Mouse (Mus musculus): Measurements from ENCODE around the gene Nog.

Gene Nog

DNA sequence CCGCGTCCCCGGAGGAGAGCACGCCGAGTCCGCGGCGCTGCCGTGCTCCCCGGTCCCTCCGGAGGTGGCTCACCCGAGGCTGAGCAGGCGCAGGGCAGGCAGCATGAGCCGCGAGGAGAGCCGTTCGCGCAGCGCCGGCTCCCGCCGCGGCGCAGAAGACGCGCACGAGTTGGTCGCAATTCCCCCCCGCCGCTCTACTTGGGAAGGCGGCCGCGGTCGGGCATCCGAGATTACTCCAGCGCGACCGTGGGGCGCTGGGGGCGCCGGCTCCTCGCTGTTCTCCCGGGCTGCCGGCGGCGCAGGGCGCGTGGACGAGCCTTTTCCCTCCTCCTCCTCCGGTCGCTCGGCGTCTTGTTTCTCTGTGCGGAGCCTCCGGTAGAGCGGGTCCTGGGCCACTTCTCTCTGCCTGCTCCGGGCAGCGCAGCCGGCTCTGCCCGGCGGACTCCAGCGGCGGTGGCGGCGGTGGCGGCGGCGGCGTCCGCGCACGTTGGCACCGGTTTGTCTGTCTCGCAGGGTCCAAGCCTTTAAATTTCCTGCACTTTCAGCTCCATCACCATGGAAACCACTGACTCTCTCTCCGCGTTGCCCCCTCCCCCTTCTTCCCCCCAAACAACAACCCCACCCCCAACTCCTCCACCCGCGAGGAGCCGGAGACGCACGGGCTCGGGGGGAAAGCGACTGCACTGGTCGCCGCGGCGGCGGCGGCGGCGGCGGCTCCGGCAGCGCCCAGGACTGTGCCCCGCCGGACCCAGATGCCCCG is at the start of gene Nog:
Gene Nog, minus strand, starts transcription at position 277 of the 760 bp plus-strand sequence.
- no peak for DNase-seq (ENCODE audit: low read depth)

- no peak for DNase-seq (ENCODE audit: low read depth)
These were observed 38.1 kb upstream of the Nog start for GRCm38 (mm10) chr11:89340238-89340637.

DNA sequence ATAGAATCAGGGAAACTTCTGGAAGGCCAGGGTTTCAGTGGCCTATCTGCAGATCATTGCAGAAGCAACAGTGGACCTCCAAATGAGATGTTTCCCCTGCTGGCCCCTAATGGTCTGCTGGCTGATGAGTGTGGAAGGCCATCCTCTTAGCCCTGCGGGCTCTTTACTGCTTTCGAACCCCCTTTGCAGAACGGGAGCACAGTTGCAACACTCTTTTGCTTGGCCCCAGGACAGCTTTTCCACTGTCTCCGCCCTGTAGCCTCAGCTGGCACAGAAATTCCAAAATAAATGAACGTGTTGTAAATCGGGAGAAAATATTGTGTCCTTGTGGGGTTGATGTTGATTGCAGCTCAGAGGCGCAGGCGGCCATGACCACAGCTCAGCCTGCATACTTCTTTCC is 37.7 kb upstream of the Nog start:
- no peak for DNase-seq (ENCODE audit: low read depth)

DNA sequence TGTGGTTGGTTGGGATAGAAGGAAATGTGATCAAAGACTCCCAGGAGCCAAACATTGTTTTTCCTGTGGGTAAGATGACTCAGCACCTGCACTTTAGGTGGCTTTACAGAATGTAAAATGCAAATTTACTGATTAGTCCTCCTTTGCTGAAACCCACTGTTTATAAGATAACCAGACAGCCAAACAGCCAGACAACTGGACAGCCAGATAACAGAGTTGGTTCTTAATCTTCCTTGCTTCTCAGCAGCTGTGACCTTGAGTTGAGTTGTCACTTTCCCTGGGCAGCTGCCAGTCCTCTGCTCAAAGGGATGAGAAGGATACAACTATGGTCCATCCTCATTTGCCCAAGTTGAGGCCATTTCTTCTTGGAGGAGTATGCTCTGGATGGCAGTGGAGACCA is 35.8 kb upstream of the Nog start:
- peak; percentile 22 for DNase-seq (ENCODE audit: low read depth)

DNA sequence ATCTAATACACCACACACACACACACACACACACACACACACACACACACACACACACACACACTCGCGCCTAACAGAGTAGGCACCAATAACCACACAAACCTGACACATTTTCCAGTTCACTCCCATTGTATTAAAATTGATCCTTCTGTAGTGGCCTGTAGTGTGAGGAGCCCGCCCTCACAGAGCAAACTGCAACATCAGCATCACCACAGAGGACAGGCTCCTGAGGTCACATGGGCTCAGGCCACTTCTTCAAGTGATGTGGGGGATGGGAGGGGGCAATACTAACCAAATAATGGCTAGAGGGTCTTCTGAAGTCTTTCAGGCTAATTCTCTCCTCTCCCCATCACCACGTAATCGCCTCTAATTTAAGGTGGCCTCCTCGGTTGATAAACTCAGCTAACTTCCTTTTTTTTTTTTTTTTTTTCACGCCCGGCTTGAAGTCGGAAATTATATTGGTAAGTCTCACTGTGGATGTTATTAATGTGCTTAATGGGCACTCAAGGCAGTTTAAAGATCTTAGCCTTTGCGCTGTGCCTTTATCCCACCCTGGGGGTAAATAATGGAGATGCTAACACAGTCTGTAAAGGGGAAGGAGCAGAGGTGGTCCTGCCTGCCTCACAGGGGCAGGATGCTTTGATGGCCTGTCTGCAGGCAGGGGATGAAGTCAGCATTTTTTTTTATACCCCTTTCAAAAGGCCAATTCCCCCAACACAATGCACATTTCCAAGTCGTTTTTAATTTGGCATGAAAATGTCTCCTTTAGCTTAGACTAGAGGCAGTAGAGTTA is 25.2 kb upstream of the Nog start:
- no peak for DNase-seq (ENCODE audit: low read depth)

- DNase-seq (ENCODE audit: low read depth) = no peak
These were observed 19.6 kb upstream of the Nog start for GRCm38 (mm10) chr11:89321775-89322174.

DNA sequence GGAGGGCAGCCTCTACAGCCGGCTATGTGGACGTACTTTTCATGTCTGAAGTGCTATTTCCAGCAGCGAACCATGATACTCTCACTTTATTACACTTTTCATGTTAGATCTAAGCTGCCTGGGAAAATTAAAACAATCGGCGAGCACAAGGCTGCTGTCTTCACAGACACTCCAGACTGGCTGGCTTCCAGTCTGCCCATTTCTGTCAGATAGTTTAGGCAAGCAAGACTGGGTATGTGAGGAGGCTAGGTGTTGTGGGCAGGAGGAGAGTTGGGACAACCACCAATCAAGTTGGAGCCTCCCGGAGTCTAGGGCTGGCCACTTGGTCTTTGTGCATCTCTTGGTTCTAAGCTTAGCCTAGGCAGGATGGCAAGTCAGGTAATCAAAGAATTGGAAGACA is 17.5 kb upstream of the Nog start:
- DNase-seq (ENCODE audit: low read depth) = no peak

- DNase-seq (ENCODE audit: low read depth) = no peak
These were observed 16.2 kb upstream of the Nog start for GRCm38 (mm10) chr11:89318324-89318723.

GRCm38 (mm10) chr11:89317757-89318156 is 15.6 kb upstream of the Nog start:
- no peak for DNase-seq (ENCODE audit: low read depth)

DNA sequence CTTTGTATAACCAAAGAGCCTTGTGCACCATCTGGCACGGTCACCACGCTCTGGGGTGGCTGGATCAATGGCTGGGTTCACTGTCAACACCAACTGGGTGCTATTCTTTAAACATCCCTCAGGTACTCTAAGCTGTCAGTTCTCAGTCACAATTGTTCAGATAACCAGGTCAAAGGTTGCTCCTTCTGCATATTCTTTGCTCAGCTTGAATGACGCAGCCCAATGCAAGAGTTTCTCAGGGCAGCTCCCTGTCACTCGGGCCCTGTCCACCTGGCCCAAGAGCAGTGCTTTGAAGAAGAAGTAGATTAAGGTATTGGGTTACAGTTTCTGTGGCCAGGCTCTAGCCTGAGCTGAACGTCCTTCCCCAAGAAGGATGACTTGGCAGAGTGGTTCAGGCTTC is 12.2 kb upstream of the Nog start:
- no peak for DNase-seq (ENCODE audit: low read depth)

- no peak for DNase-seq (ENCODE audit: low read depth)
These were observed 10.2 kb upstream of the Nog start for GRCm38 (mm10) chr11:89312378-89312777.

- no peak for DNase-seq (ENCODE audit: low read depth)
These were observed 8.1 kb upstream of the Nog start for GRCm38 (mm10) chr11:89310217-89310616.

DNA sequence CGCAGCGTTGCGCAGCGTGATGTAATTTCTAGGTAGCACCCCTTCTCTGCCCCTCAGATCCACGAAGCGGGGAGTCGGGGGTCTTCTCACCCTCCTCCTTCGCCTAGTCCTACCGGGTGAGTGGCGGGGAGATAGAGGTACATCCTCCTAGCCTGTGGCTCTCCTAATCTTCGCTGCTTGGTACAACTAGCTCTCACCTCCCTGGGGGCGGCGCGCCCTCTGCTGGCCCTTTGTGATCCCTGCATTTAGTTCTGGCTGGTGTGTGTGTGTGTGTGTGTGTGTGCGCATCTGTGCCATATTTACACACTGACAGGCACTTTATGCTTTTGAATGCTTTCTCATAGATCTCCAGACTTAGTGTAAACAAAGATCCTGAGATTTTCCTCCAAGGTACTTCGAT is 1.3 kb upstream of the Nog start:
- DNase-seq (ENCODE audit: low read depth) = peak; percentile 42

- DNase-seq (ENCODE audit: low read depth) = no peak
These were observed 666 bp upstream of the Nog start for GRCm38 (mm10) chr11:89302816-89303180.

GRCm38 (mm10) chr11:89301331-89302055 is 639 bp downstream of the Nog start:
- DNase-seq (ENCODE audit: low read depth) = no peak

GRCm38 (mm10) chr11:89299784-89300775 is 2.1 kb downstream of the Nog start:
- no peak for DNase-seq (ENCODE audit: low read depth)

- DNase-seq (ENCODE audit: low read depth) = no peak
These were observed 2.9 kb downstream of the Nog start for GRCm38 (mm10) chr11:89299116-89299783.

DNA sequence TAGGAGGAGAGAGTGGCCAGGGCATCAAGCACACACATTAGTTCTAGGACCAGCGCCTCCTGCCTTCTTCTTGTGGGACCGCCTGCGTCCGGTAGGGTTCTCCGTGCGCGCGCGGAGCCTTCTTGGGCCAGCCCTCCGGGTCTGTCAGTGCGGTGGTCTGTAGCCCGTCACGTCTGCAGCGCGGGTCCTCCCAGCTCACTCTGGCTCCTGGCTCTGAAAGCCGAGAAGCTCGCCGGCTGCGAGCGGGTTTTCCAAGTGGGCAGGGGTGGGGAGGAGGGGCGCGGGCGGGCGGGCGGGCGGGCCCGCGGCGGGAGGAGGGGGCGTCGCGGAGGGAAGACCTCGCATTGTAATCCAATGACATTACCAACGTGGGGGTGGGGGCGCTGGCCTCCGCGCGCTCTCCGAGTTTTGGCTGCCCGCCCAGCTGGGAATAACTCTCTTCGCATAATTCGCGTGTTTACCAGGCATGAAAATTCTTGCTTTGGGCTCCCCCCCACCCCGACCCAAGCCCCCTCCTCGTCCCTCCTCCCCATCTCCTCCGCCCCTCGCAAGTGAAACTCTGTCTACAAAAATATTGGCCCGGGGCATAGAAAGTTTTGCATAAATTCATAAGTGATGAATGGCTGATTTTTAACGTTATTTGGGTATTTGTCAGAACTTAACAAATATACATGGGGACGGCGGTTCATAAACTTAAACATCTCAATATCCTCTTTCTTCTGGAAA is 3.7 kb downstream of the Nog start:
- DNase-seq (ENCODE audit: low read depth) = no peak

GRCm38 (mm10) chr11:89297521-89297920 is 4.6 kb downstream of the Nog start:
- no peak for DNase-seq (ENCODE audit: low read depth)

GRCm38 (mm10) chr11:89269809-89270361 is 32.2 kb downstream of the Nog start:
- no peak for DNase-seq (ENCODE audit: low read depth)

Measured in c-Kit-positive CD71-positive TER-119-negative erythroid progenitor cells, embryonic 14.5 days (primary cell).